Mouse (Mus musculus) C2C12 (cell line): ENCODE measurements around the gene Mettl15. TPM values are rescaled to one million over a fixed set of nuclear protein-coding genes. Genes with fewer than 3 reads are reported as not detected.

Source experiments
- H3K27me3 ChIP-seq: one replicate; pipeline ENCODE4 v1.6.1; 2011; ENCODE audit not compliant: control insufficient read depth, insufficient read depth, insufficient read length
- H3K36me3 ChIP-seq: one replicate; pipeline ENCODE4 v1.6.1; 2011; ENCODE audit not compliant: control insufficient read depth, insufficient read depth
- H3K4me3 ChIP-seq: one replicate; pipeline ENCODE4 v1.5.1; 2011; ENCODE audit warnings: mild to moderate bottlenecking, control low read depth; ENCODE audit not compliant: poor library complexity, insufficient read depth, severe bottlenecking
- H3K79me2 ChIP-seq: one replicate; pipeline ENCODE4 v1.6.1; 2011; ENCODE audit not compliant: control insufficient read depth, insufficient read depth
- H3K79me3 ChIP-seq: one replicate; pipeline ENCODE4 v1.6.1; 2011; ENCODE audit warnings: low read depth, control low read depth
- H3ac ChIP-seq: one replicate; pipeline ENCODE3; 2011; ENCODE audit warnings: low read depth; ENCODE audit not compliant: control insufficient read depth, insufficient read length
- CEBPB ChIP-seq: IDR thresholded peaks from one replicate; pipeline ENCODE4 v1.6.1; 2011; ENCODE audit warnings: low read depth, mild to moderate bottlenecking, control low read depth, moderate library complexity
- CTCF ChIP-seq: IDR thresholded peaks from one replicate; pipeline ENCODE4 v1.5.1; 2011; ENCODE audit not compliant: control insufficient read depth, insufficient read depth, insufficient read length
- FOSL1 ChIP-seq: IDR thresholded peaks from one replicate; pipeline ENCODE4 v1.8.0; 2011; ENCODE audit warnings: mild to moderate bottlenecking, low read length; ENCODE audit not compliant: poor library complexity, insufficient read depth, severe bottlenecking
- MAX ChIP-seq: IDR thresholded peaks from one replicate; pipeline ENCODE4 v1.6.1; 2011; ENCODE audit warnings: mild to moderate bottlenecking, control low read depth
- MYOD1 ChIP-seq: IDR thresholded peaks from one replicate; pipeline ENCODE4 v1.6.1; 2011; ENCODE audit warnings: low read depth; ENCODE audit not compliant: control insufficient read depth, insufficient read length
- MYOG ChIP-seq: IDR thresholded peaks from one replicate; pipeline ENCODE4 v1.6.1; 2011; ENCODE audit not compliant: control insufficient read depth, insufficient read length; ENCODE audit errors: extremely low read depth
- USF1 ChIP-seq: IDR thresholded peaks from one replicate; pipeline ENCODE4 v1.6.1; 2011; ENCODE audit warnings: low read depth, mild to moderate bottlenecking, control low read depth, moderate library complexity
- polyA plus RNA-seq: library from polyadenylated mRNA; unstranded; fragments of >200 nt; fragmentation: generic; extraction: Trizol; gene quantifications from one replicate; pipeline ENCODE4 v1.2.1, GENCODE M21; 2012; ENCODE audit warnings: missing spikeins

Mettl15 gene
- polyA plus RNA-seq, 1 experiment = 4.4 TPM

- H3K4me3 ChIP-seq = no peak overlapping the region
- no peaks in the 10 kb centered on the region for H3K36me3 ChIP-seq
- no peaks in the 10 kb centered on the region for H3K79me2 ChIP-seq
- H3ac ChIP-seq = no peak overlapping the region
- no peaks in the 10 kb centered on the region for H3K79me3 ChIP-seq
- no peak for TF ChIP-seq FOSL1
- no peak for TF ChIP-seq MYOG
- no peak for TF ChIP-seq CEBPB
- no peak for TF ChIP-seq MYOD1
- TF ChIP-seq MAX = no peak
- no peak for TF ChIP-seq CTCF
- no peak for TF ChIP-seq USF1
- H3K27me3 ChIP-seq = no peaks in the 10 kb centered on the region
These were observed 124.4 kb downstream of the Mettl15 start for GRCm38 (mm10) chr2:109156131-109156530.

GRCm38 (mm10) chr2:109153402-109154050 is 127.0 kb downstream of the Mettl15 start:
- no peaks in the 10 kb centered on the region for H3K27me3 ChIP-seq
- H3K36me3 ChIP-seq = no peaks in the 10 kb centered on the region
- TF ChIP-seq FOSL1 = no peak
- no peak for TF ChIP-seq CTCF
- TF ChIP-seq MYOD1 = no peak
- TF ChIP-seq USF1 = no peak
- TF ChIP-seq MAX = no peak
- TF ChIP-seq CEBPB = no peak
- no peak for TF ChIP-seq MYOG
- H3K79me3 ChIP-seq = no peaks in the 10 kb centered on the region
- H3ac ChIP-seq = no peak overlapping the region
- no peaks in the 10 kb centered on the region for H3K79me2 ChIP-seq
- no peak overlapping the region for H3K4me3 ChIP-seq

GRCm38 (mm10) chr2:109147292-109147691 is 133.3 kb downstream of the Mettl15 start:
- Histone ChIP-seq H3K79me3 (no peaks in the 10 kb centered on the region), H3K27me3 (no peaks in the 10 kb centered on the region), H3K36me3 (no peaks in the 10 kb centered on the region), H3K4me3 (no peak overlapping the region), H3K79me2 (no peaks in the 10 kb centered on the region), H3ac (no peak overlapping the region)
- no peak for TF ChIP-seq CEBPB
- no peak for TF ChIP-seq MAX
- TF ChIP-seq CTCF = no peak
- TF ChIP-seq USF1 = no peak
- no peak for TF ChIP-seq MYOG
- no peak for TF ChIP-seq MYOD1
- no peak for TF ChIP-seq FOSL1

GRCm38 (mm10) chr2:109144410-109144809 is 136.1 kb downstream of the Mettl15 start:
- no peaks in the 10 kb centered on the region for H3K27me3 ChIP-seq
- no peaks in the 10 kb centered on the region for H3K36me3 ChIP-seq
- no peak for TF ChIP-seq FOSL1
- TF ChIP-seq MYOD1 = no peak
- TF ChIP-seq USF1 = no peak
- TF ChIP-seq MYOG = no peak
- no peak for TF ChIP-seq MAX
- TF ChIP-seq CTCF = no peak
- TF ChIP-seq CEBPB = no peak
- H3K4me3 ChIP-seq = no peak overlapping the region
- H3ac ChIP-seq = no peak overlapping the region
- H3K79me3 ChIP-seq = no peaks in the 10 kb centered on the region
- no peaks in the 10 kb centered on the region for H3K79me2 ChIP-seq

- Histone ChIP-seq H3K79me2 (no peaks in the 10 kb centered on the region), H3K36me3 (no peaks in the 10 kb centered on the region), H3ac (no peak overlapping the region), H3K79me3 (no peaks in the 10 kb centered on the region), H3K4me3 (no peak overlapping the region), H3K27me3 (no peaks in the 10 kb centered on the region)
- TF ChIP-seq CEBPB = no peak
- no peak for TF ChIP-seq MAX
- no peak for TF ChIP-seq FOSL1
- no peak for TF ChIP-seq MYOD1
- TF ChIP-seq MYOG = no peak
- TF ChIP-seq USF1 = no peak
These were observed 140.2 kb downstream of the Mettl15 start for GRCm38 (mm10) chr2:109140330-109140729.

- Histone ChIP-seq H3K79me2 (no peaks in the 10 kb centered on the region), H3K4me3 (no peak overlapping the region), H3K36me3 (no peaks in the 10 kb centered on the region), H3ac (no peak overlapping the region), H3K27me3 (no peaks in the 10 kb centered on the region), H3K79me3 (no peaks in the 10 kb centered on the region)
- no peak for TF ChIP-seq MYOG
- no peak for TF ChIP-seq FOSL1
- TF ChIP-seq MAX = no peak
- no peak for TF ChIP-seq MYOD1
- TF ChIP-seq USF1 = no peak
- no peak for TF ChIP-seq CTCF
- no peak for TF ChIP-seq CEBPB
These were observed 143.3 kb downstream of the Mettl15 start for GRCm38 (mm10) chr2:109137276-109137675.
